Mouse (Mus musculus) G1E (cell line): ENCODE measurements around the gene 1810009A15Rik.

Source experiments
- CTCF ChIP-seq: IDR thresholded peaks from 2 replicates; pipeline ENCODE4 v1.5.1; 2012; ENCODE audit warnings: low read depth, low read length, inconsistent platforms, mixed read lengths
- POLR2AphosphoS5 ChIP-seq: IDR thresholded peaks from 2 replicates; pipeline ENCODE4 v1.6.1; 2012; ENCODE audit warnings: low read depth, low read length, inconsistent platforms; ENCODE audit not compliant: insufficient replicate concordance
- TAL1 ChIP-seq: conservative IDR thresholded peaks from 2 replicates; pipeline ENCODE4 v1.6.1; 2012; ENCODE audit warnings: low read depth, low read length, inconsistent platforms, mixed read lengths

- TF ChIP-seq CTCF (no peak), TAL1 (no peak), POLR2AphosphoS5 (no peak)
These were observed 13.6 kb upstream of the 1810009A15Rik start for GRCm38 (mm10) chr19:8875031-8875430.
